Mouse (Mus musculus): ENCODE results near the gene Tnnt1. TPM values are rescaled to one million over a fixed set of nuclear protein-coding genes. Genes with fewer than 3 reads are reported as not detected.

The Tnnt1 gene
- polyA plus RNA-seq, 1 experiment, result 1,403 TPM

DNA sequence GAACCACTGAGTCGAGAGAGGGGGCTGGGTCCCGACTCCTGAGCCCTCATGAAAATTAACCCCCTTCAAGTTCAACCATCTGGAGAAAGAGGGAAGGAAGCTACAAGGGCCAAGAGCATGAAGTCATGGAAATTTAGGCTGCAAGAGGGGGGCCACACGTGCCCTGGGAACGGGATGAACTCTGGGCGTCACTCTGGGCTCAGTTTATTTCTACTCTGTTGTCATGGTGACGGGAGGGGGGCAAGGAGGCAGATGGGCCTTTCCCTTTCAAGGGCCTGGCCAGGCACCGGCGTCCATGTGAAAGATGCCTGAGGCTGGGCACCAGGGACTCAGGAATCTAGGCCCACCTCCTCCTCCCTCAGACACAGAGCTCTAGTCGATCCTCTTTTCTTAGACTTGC, 17.9 kb downstream of the Tnnt1 start:
- H3K27me3 ChIP-seq (ENCODE audit: control insufficient read depth, insufficient read depth, insufficient read length), result no peaks in the 10 kb centered on the region
- H3ac ChIP-seq (ENCODE audit: control insufficient read depth, insufficient read length), result no peak overlapping the region
- TF ChIP-seq POLR2A (IDR thresholded peaks at IDR 0.05; ENCODE audit: insufficient read length, low read depth), result no peak
- no peak overlapping the region for H3K4me2 ChIP-seq (ENCODE audit: low read depth)
- peaks cover 70% of the 10 kb centered on the region for H3K79me2 ChIP-seq (ENCODE audit: control insufficient read depth, insufficient read depth)
- H3K4me3 ChIP-seq, result no peak overlapping the region
- peaks cover 12% of the 10 kb centered on the region for H3K36me3 ChIP-seq (ENCODE audit: control insufficient read depth, insufficient read depth)

DNA sequence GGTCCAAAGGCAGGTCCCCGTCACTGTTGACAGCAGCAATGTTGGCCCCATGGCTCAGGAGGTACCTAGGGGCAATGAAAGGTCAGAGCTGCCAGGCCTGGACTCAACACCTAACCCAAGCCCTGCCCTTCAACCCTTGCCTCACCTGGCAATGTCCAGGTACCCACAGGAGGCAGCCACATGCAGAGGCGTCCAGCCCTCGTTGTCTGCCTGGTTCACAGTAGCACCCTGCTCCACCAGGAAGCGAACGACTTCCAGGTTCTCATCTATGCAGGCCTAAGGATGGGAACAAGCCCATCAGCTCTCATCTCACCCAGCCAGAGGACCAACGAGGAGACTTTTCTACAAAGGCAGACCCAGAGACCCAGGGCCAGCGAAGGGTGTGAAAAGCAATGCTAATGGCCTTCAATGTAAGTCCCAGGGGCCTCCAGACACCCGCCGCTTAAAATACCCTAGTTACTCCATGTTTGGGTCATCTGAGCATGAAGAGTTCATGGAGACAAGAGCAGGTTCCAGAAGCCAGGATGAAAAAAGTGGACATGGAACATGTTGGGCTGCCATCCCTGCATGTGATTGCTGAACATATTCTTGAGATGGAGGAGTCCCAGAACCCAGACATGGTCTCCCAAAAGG, 18.8 kb downstream of the Tnnt1 start:
- no peak overlapping the region for H3K4me2 ChIP-seq (ENCODE audit: low read depth)
- no peak overlapping the region for H3ac ChIP-seq (ENCODE audit: control insufficient read depth, insufficient read length)
- H3K27me3 ChIP-seq (ENCODE audit: control insufficient read depth, insufficient read depth, insufficient read length), result no peaks in the 10 kb centered on the region
- peaks cover 12% of the 10 kb centered on the region for H3K36me3 ChIP-seq (ENCODE audit: control insufficient read depth, insufficient read depth)
- H3K4me3 ChIP-seq, result no peak overlapping the region
- peaks cover 79% of the 10 kb centered on the region for H3K79me2 ChIP-seq (ENCODE audit: control insufficient read depth, insufficient read depth)
- TF ChIP-seq MYOG (IDR thresholded peaks at IDR 0.05; ENCODE audit: control insufficient read depth in 1 of 3, insufficient read depth in 1 of 3, insufficient read length in 2 of 3, low read depth in 2 of 3), result no peak
- no peak for TF ChIP-seq MAX (IDR thresholded peaks at IDR 0.05; ENCODE audit: low read depth)
- no peak for TF ChIP-seq USF1 (IDR thresholded peaks at IDR 0.05; ENCODE audit: low read depth)
- no peak for TF ChIP-seq CEBPB (IDR thresholded peaks at IDR 0.05; ENCODE audit: insufficient read depth, poor library complexity, severe bottlenecking)
- TF ChIP-seq SRF (IDR thresholded peaks at IDR 0.05; ENCODE audit: control insufficient read depth, insufficient read length, low read depth), result no peak
- TF ChIP-seq TCF12 (IDR thresholded peaks at IDR 0.05; ENCODE audit: insufficient read depth, poor library complexity, severe bottlenecking), result no peak
- TF ChIP-seq REST (IDR thresholded peaks at IDR 0.05; ENCODE audit: insufficient read depth, insufficient read length), result no peak

DNA sequence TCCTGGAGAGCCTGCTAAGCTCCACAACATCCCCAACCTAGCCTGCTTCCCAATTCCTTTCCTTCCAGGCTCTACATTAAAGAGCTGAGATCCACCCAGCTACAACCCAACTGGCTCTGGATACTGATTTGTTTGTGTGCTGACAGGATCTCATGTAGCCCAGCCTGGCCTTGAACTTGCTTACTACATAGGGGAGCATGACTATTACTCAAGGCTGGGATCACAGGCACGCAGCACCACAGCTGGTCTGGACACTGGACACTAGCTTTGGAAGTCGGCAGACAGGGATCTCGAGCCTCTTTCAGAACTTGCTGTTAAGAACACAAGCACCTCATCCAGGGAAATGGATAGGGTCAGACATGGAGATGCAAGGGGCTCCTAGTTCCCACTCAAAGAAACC, 19.7 kb downstream of the Tnnt1 start:
- H3K79me2 ChIP-seq (ENCODE audit: control insufficient read depth, insufficient read depth), result peaks cover 79% of the 10 kb centered on the region
- H3K36me3 ChIP-seq (ENCODE audit: control insufficient read depth, insufficient read depth), result peaks cover 12% of the 10 kb centered on the region
- H3K4me2 ChIP-seq (ENCODE audit: low read depth), result no peak overlapping the region
- H3K27me3 ChIP-seq (ENCODE audit: control insufficient read depth, insufficient read depth, insufficient read length), result no peaks in the 10 kb centered on the region
- H3K4me3 ChIP-seq, result no peak overlapping the region
- H3ac ChIP-seq (ENCODE audit: control insufficient read depth, insufficient read length), result no peak overlapping the region
- TF ChIP-seq REST (IDR thresholded peaks at IDR 0.05; ENCODE audit: insufficient read depth, insufficient read length) (no peak), TCF3 (IDR thresholded peaks at IDR 0.05; ENCODE audit: insufficient read length, low read depth) (no peak), POLR2AphosphoS2 (IDR thresholded peaks at IDR 0.05; ENCODE audit: insufficient read length, low read depth) (no peak), E2F4 (IDR thresholded peaks at IDR 0.05; ENCODE audit: insufficient read depth) (no peak), CEBPB (IDR thresholded peaks at IDR 0.05; ENCODE audit: insufficient read depth, poor library complexity, severe bottlenecking) (no peak), MYOD1 (IDR thresholded peaks at IDR 0.05; ENCODE audit: control insufficient read depth in 1 of 3, insufficient read length in 2 of 3, low read depth in 2 of 3) (no peak), POLR2A (IDR thresholded peaks at IDR 0.05; ENCODE audit: insufficient read length, low read depth) (no peak), USF1 (IDR thresholded peaks at IDR 0.05; ENCODE audit: low read depth) (no peak), MAX (IDR thresholded peaks at IDR 0.05; ENCODE audit: low read depth) (no peak), MYOG (IDR thresholded peaks at IDR 0.05; ENCODE audit: control insufficient read depth in 1 of 3, insufficient read depth in 1 of 3, insufficient read length in 2 of 3, low read depth in 2 of 3) (no peak), TCF12 (IDR thresholded peaks at IDR 0.05; ENCODE audit: insufficient read depth, poor library complexity, severe bottlenecking) (no peak), SRF (IDR thresholded peaks at IDR 0.05; ENCODE audit: control insufficient read depth, insufficient read length, low read depth) (no peak)

DNA sequence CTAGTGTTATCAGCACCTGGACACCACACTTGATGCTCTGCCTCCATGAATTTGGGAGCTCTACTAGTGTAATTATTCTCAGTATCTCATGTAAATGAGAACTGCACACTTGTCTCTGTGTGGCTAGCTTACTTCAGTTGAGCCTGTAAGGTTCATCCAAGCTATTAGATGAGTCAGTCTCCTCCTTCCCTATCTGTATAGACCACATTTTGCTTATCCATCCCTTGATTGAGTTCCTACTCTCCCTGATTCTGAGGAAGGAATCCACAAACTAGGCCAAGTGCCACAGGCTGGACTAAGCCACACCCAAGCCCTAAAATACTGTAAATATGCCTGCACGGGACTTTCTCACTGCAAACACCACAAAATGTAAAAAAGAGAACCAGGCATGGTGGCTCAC, 22.2 kb downstream of the Tnnt1 start:
- H3ac ChIP-seq (ENCODE audit: control insufficient read depth, insufficient read length), result no peak overlapping the region
- peaks cover 19% of the 10 kb centered on the region for H3K36me3 ChIP-seq (ENCODE audit: control insufficient read depth, insufficient read depth)

More for the DNA sequence above, 22.2 kb downstream of the Tnnt1 start:
- no peak overlapping the region for H3K4me2 ChIP-seq (ENCODE audit: low read depth)
- no peak overlapping the region for H3K4me3 ChIP-seq
- no peak for TF ChIP-seq MYOG (IDR thresholded peaks at IDR 0.05; ENCODE audit: control insufficient read depth in 1 of 3, insufficient read depth in 1 of 3, insufficient read length in 2 of 3, low read depth in 2 of 3)
- no peak for TF ChIP-seq USF1 (IDR thresholded peaks at IDR 0.05; ENCODE audit: low read depth)
- no peak for TF ChIP-seq MAX (IDR thresholded peaks at IDR 0.05; ENCODE audit: low read depth)
- no peak for TF ChIP-seq E2F4 (IDR thresholded peaks at IDR 0.05; ENCODE audit: insufficient read depth)
- TF ChIP-seq POLR2AphosphoS2 (IDR thresholded peaks at IDR 0.05; ENCODE audit: insufficient read length, low read depth), result no peak
- no peak for TF ChIP-seq SRF (IDR thresholded peaks at IDR 0.05; ENCODE audit: control insufficient read depth, insufficient read length, low read depth)
- TF ChIP-seq POLR2A (IDR thresholded peaks at IDR 0.05; ENCODE audit: insufficient read length, low read depth), result no peak
- TF ChIP-seq TCF3 (IDR thresholded peaks at IDR 0.05; ENCODE audit: insufficient read length, low read depth), result no peak
- TF ChIP-seq CEBPB (IDR thresholded peaks at IDR 0.05; ENCODE audit: insufficient read depth, poor library complexity, severe bottlenecking), result no peak
- no peak for TF ChIP-seq TCF12 (IDR thresholded peaks at IDR 0.05; ENCODE audit: insufficient read depth, poor library complexity, severe bottlenecking)
- no peak for TF ChIP-seq REST (IDR thresholded peaks at IDR 0.05; ENCODE audit: insufficient read depth, insufficient read length)
- TF ChIP-seq MYOD1 (IDR thresholded peaks at IDR 0.05; ENCODE audit: control insufficient read depth in 1 of 3, insufficient read length in 2 of 3, low read depth in 2 of 3), result no peak
- peaks cover 66% of the 10 kb centered on the region for H3K79me2 ChIP-seq (ENCODE audit: control insufficient read depth, insufficient read depth)
- H3K27me3 ChIP-seq (ENCODE audit: control insufficient read depth, insufficient read depth, insufficient read length), result no peaks in the 10 kb centered on the region

All from myocyte (in vitro differentiated cells).